Mouse (Mus musculus) T-helper 1 cell (primary cell): Measurements from ENCODE around the gene Acat2.

Experiments used
- in situ Hi-C: fragments of 300-600 bp; cut with MboI, MseI; formaldehyde crosslinking; loops from one replicate; pipeline ENCODE4 v1.15.1; 2025; ENCODE audit warnings: high pct_unique_total_duplicates

The Acat2 gene

DNA sequence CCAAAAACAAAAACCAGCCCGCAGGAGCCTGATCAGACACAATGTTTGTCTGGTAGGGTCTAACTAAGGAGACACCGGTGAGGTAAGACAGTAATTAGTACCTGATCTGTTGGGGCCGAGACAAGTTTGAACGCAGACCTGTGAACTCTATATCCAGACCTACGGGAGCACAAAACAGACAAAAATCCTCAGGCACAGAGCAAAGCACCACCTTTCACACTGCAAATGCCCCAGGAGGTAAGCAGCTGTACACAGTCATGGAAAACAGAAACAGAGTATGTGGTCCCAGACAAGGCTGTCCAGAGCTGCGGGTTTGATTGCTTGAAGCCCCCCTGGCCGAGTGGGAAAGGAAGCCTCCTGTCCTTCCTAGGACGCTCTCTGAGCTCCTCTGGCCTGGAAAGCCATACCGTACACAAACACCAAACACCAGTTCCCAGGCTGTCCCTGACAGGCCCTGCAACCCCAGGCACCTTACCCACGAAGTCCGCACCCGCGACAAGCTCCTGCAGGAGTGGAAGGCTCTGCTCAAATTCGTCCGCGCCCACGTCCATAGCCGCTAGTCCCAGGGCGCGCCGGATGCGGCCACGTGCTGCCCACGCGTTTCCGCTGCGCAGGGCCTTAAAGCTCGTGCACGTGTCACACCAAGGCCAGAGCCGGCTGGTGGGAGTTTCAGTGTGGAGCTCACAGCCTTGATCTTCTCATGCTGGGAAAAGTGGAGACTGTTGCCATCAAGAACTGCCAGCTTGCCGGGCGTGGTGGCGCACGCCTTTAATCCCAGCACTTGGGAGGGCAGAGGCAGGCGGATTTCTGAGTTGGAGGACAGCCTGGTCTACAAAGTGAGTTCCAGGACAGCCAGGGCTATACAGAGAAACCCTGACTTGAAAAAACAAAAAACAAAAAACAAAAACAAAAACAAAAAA lies 50.9 kb downstream of the Acat2 start, which contains the start of gene Pnldc1:
TSS of gene Pnldc1 (minus strand) at position 870 of the 920 bp plus-strand sequence.
- in situ Hi-C loops: no loop called here

DNA sequence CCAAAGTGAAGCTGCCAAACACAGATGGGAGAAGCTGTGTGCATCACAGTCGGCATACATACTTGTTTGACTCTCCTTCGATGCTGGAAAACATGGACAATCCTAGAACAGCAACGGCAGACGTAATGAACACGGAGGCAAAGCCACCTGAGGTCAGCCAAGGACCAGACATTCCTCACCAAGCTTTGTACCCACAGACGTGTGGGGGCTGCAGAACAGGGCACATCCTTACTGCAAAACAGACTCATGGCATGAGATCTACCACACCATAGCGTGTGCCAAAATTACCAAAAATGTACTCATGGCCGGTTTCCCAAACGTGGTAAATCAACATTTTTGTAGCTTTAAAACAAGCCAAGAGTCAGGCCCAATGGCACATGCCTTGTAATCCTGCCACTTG lies 54.1 kb downstream of the Acat2 start:
- in situ Hi-C loops: no loop called here

DNA sequence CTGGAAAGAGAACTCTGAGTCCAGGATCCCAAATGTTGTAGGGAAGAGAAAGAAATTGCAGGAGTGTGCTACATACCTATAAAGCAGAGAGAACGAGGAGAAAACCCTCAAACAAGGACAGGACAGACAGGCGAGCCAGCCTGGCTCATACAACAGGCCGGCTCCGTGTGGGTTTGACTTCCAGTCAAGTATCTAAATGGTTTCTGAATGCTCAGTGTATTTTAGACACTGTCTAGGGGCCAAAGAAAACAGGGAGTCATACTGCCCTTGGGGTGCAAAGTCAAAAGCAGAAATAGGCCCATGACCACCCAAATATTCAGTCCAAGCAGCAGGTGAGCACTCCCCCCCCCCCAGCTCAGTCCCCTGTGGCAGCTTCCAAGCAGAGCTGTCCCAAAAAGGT lies 54.7 kb downstream of the Acat2 start:
- in situ Hi-C loops: no loop called here

DNA sequence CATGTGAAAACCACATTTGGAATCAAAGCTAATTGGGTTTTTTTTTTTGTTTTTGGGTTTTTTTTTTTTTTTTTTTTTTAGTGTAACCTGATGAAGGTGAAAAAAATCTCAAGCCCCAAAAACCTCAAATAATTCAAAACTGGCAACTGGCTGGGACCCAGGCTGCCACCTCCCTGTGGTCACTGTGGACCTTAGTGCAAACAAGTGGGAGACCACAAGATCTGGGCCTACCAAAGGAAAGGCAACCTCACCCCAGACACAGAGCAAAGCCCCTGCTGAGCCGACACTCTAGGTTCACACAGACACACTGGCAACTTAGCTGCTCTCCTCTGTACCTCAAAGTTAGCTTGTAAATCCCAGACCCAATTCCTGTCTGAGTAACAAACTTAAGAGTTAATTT lies 56.2 kb downstream of the Acat2 start:
- in situ Hi-C loops: no loop called here

DNA sequence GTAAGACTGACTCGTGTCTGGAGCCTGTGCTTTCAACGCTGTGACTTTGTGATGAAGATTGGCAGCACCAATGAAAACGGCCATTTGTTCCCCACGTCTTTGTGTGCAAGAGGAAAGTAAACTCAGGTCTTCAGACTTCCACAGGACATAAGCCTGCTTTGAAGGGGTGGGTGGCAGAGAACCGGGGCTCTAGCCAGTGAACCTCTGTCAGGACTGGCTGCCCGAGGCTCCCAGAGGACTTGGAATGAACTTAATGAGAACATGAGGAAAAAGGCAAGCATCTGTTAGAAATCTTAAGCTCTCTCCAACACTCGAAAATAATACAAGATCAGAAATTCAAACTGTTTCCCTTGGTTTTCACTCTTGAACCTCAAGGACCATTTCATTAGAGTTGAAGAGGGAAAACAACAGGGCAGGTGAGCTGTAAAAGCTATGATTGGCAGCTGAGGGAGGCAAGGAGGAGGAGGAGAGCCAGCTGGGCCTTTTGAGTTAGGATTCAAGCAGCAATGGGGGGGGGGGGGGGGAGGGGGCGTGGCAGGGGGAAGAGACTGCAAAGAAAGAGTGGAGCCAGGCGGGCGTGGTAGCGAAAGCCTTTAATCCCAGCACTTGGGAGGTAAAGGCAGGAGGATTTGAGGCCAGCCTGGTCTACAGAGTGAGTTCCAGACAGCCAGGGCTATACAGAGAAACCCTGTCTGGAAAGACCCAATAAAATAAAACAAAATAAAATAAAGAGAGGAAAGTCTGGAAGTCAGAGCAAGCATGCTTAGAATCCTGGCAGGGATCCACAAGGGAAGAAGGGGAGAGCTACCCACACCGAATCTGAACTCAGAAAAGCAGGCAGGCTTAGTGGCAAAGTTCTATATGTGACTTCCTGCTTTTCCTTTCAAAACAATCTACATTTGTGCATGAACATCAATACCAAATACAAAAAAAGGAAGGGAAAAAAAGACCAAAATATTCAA lies 56.9 kb downstream of the Acat2 start:
- in situ Hi-C loops: no loop called here

DNA sequence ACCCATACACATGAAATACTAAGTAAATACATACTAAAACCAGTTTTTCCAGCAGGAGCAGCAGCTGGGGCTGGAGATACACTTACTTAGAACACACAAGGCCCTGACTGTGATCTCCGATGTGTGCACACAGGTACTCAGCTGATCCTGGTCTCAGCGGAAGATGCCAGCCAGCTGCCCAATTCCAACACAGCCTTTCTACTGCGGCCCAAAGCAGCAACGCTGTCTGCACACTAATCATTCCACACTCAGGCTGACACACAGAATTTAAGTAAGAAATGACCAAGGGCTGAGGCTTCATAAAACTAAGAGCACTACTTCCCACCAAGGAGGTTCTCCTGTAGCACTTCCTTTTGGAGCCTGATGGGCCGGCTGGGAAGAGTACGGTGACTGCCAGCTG lies 58.3 kb downstream of the Acat2 start:
- in situ Hi-C loops: no loop called here

DNA sequence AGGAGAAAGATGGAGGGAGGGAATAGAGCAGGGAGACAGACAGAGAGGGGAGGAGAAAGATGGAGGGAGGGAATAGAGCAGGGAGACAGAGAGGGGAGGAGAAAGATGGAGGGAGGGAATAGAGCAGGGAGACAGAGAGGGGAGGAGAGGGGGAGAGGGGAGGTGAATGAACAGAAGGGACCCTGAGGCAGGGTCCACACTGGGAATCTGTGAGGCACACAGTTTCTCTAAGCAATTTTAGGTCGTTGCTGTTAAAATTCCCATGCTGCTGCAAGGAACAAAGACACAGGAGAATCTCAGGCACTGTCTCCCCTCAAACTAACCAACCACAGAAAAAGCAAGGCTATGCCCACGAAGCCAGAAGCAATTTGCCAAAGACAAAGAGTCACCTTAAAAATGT lies 61.9 kb downstream of the Acat2 start:
- in situ Hi-C loops: loop anchor here (25.0 kb wide), 2 partner anchors 264 to 789 kb away; no protein-coding TSS in a partner anchor

DNA sequence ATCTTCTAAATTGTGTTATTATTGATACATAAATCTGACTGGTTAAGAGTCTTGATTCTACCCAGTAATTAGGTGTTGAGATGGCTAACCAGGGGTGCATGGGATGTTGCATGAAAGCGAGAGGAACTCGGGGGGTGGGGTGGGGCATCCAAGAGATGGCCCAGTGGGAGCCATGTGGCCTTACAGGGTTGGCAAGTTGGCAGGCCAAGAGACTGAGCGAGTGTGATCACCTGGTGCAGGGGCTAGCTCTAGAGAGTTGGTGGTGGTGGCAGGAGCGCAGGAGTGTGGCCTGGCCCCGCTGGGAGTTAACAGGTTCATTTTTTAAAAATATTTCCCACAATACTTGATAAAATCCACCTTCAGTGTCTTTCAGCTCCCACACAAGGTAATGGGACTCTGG lies 62.9 kb downstream of the Acat2 start:
- in situ Hi-C loops: loop anchor here (25.0 kb wide), 2 partner anchors 265 to 790 kb away; no protein-coding TSS in a partner anchor
